Mouse (Mus musculus) lung, adult 2 months (tissue): Measurements from ENCODE around the gene Tmem151a.

Experiments
- CTCF ChIP-seq: fragments of 200-500 bp; IDR thresholded peaks from 2 replicates; pipeline ENCODE4 v1.5.1; 2011; ENCODE audit warnings: mild to moderate bottlenecking, low read length, control low read depth; ENCODE audit not compliant: insufficient read depth
- POLR2A ChIP-seq: fragments of 200-500 bp; IDR thresholded peaks from 2 replicates; pipeline ENCODE4 v1.6.1; 2011; ENCODE audit warnings: low read depth, mild to moderate bottlenecking, control low read depth, low read length, borderline replicate concordance; ENCODE audit errors: extremely low read depth

DNA sequence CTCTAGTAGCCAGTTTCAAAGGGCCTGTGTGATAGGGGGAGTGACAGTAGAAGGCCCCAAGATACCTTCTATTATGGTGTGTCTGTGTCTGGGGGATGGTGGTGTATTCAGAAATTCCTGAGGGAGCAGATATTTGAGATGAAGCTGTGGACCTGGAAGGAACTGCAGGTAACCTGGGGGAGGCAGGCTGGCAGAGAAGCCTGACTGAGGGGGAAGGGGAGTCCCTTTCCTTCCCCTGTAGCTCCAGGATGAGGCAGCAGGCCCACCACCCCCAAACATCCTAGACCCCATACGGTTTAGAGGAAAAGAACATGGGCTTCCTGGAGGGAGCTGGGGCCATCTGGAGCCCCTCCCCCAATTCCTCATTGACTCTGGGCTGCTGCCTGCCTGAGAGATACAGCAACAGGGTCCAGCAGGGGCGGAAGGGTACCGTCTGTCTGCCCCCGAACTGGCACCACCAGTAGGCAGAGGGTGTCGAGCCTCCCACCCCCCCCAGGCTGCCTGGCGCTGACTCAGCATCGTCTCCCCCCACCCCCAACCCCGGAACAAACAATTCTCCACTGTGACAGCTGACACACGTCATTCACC lies 10.7 kb upstream of the Tmem151a start:
- TF ChIP-seq CTCF (no peak), POLR2A (no peak)
